Mouse (Mus musculus) left cerebral cortex, postnatal 14 days (tissue): ENCODE measurements at regions not wholly inside any gene's neighbourhood (a gene's known extent, or its start where the extent isn't known, plus 50 kb on each side); places are given as distances from the start of the nearest gene placed in this dataset.

Experiments
- DNase-seq, 2 experiments: peaks; one replicate each; pipeline ENCODE4 v3.0.0; 2021 to 2022; ENCODE audit warnings: low spot score in 2 of 2, mixed read lengths in 1 of 2
- intact Hi-C: fragments of 180-260 bp; cut with DNase I; formaldehyde crosslinking; loops from one replicate; pipeline ENCODE4 v1.15.1; 2025

DNA sequence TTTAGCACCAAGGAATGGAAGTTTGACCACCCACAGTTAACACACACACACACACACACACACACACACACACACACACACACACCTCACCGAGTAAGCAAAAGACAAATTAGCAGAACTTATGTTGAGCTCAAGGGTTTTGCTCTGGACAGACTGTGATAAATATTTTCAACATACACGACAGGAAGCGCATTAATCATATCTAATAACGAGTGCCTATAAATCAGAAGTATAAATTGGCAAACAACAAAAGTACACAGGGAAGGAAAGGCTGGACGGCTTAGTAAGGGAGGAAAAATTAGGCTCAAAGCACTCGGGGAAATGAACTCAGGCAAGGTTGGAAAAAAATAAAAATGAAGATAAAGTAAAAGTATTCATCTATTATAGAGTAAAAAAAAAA, 50.8 kb upstream of the Mphosph6 start:
- intact Hi-C loops, result no loop called here
- DNase-seq, result no peak
